Mouse (Mus musculus) midbrain, embryonic 15.5 days (tissue): ENCODE data around the gene Arhgef26. TPM values are rescaled to one million over a fixed set of nuclear protein-coding genes. Genes with fewer than 3 reads are reported as not detected.
A peak's percentile ranks its signal among the peaks of the same experiment; 100 is the strongest.

Source experiments
- ATAC-seq: fragments of 200-750 bp; cut with Nextera tagmentation; replicated peaks from 2 replicates; pipeline ENCODE4 v1.8.0; 2017; ENCODE audit warnings: moderate TSS enrichment
- H3K27ac ChIP-seq: fragments of 300-500 bp; sonication (generic); 2 replicates; pipeline ENCODE4 v1.5.1; 2015; ENCODE audit warnings: mild to moderate bottlenecking, inconsistent platforms
- H3K27me3 ChIP-seq: fragments of 300-500 bp; sonication (generic); replicated peaks from 2 replicates; pipeline ENCODE4 v1.6.1; 2015; ENCODE audit warnings: inconsistent platforms
- H3K36me3 ChIP-seq: fragments of 300-500 bp; sonication (generic); replicated peaks from 2 replicates; pipeline ENCODE4 v1.6.1; 2015; ENCODE audit warnings: inconsistent platforms
- H3K4me1 ChIP-seq: fragments of 300-500 bp; sonication (generic); 2 replicates; pipeline ENCODE4 v1.6.1; 2015; ENCODE audit warnings: inconsistent platforms
- H3K4me2 ChIP-seq: fragments of 300-500 bp; sonication (generic); 2 replicates; pipeline ENCODE4 v1.6.1; 2015; ENCODE audit warnings: inconsistent platforms, mild to moderate bottlenecking, moderate library complexity
- H3K4me3 ChIP-seq: fragments of 300-500 bp; sonication (generic); 2 replicates; pipeline ENCODE4 v1.5.1; 2015; ENCODE audit warnings: mild to moderate bottlenecking, inconsistent platforms
- H3K9ac ChIP-seq: fragments of 300-500 bp; sonication (generic); 2 replicates; pipeline ENCODE4 v1.6.1; 2015; ENCODE audit warnings: mild to moderate bottlenecking, inconsistent platforms
- H3K9me3 ChIP-seq: fragments of 300-500 bp; sonication (generic); 2 replicates; pipeline ENCODE4 v1.6.1; 2016; ENCODE audit warnings: inconsistent platforms
- WGBS: fragments of 180-500 bp; shearing (Covaris S2); methylation state at CpG from one replicate; pipeline ENCODE4 v1.1.7; 2015; ENCODE audit warnings: mixed read lengths; 5-methylcytosine and 5-hydroxymethylcytosine counted together
- polyA plus RNA-seq: library from polyadenylated mRNA; unstranded; fragments of >200 nt; fragmentation: Nextera tagmentation; extraction: Ambion mirVana; gene quantifications from 2 replicates; pipeline ENCODE4 v1.2.1, GENCODE M21; 2015

The Arhgef26 gene
- 9.2 and 11.7 TPM in 2 replicates for polyA plus RNA-seq

- 85% methylated on average over 3 of the region's 3 CpGs for WGBS
- H3K9me3 ChIP-seq = no peaks in the 10 kb centered on the region
- ATAC-seq = no peak
- peak within 1 kb of the TSS; percentile 66 for H3K4me3 ChIP-seq
- peak within 1 kb of the TSS; percentile 43 for H3K27ac ChIP-seq
- H3K36me3 ChIP-seq = no peaks in the 10 kb centered on the region
- H3K9ac ChIP-seq = peak within 1 kb of the TSS; percentile 67
- peak within 1 kb of the TSS; percentile 84 for H3K4me2 ChIP-seq
- peaks cover 8% of the 10 kb centered on the region; the same call in 1 of the 2 replicates for H3K27me3 ChIP-seq
- H3K4me1 ChIP-seq = peaks cover 13% of the 10 kb centered on the region; the same call in 1 of the 2 replicates
Measured at GRCm38 (mm10) chr3:62338044-62338443, at the start of gene Arhgef26. Gene Arhgef26, plus strand, starts transcription at chr3:62338344.

- H3K4me3 ChIP-seq = no peak overlapping the region
- no peak overlapping the region for H3K4me2 ChIP-seq
- no peaks in the 10 kb centered on the region for H3K36me3 ChIP-seq
- no peaks in the 10 kb centered on the region for H3K27me3 ChIP-seq
- H3K9ac ChIP-seq = no peak overlapping the region
- H3K4me1 ChIP-seq = no peaks in the 10 kb centered on the region
- no peak overlapping the region for H3K27ac ChIP-seq
- no peaks in the 10 kb centered on the region for H3K9me3 ChIP-seq
- ATAC-seq = no peak
- WGBS = 95% methylated on average over 3 of the region's 3 CpGs
Measured at GRCm38 (mm10) chr3:62310493-62310892, 27.7 kb upstream of the Arhgef26 start.

GRCm38 (mm10) chr3:62311224-62311623, 26.9 kb upstream of the Arhgef26 start:
- no peak overlapping the region for H3K27ac ChIP-seq
- H3K27me3 ChIP-seq = no peaks in the 10 kb centered on the region
- H3K4me1 ChIP-seq = no peaks in the 10 kb centered on the region
- H3K4me2 ChIP-seq = no peak overlapping the region
- H3K36me3 ChIP-seq = no peaks in the 10 kb centered on the region
- H3K4me3 ChIP-seq = no peak overlapping the region
- H3K9ac ChIP-seq = no peak overlapping the region
- H3K9me3 ChIP-seq = no peaks in the 10 kb centered on the region
- WGBS = 84% methylated on average over 5 of the region's 5 CpGs
- no peak for ATAC-seq

GRCm38 (mm10) chr3:62324708-62325107, 13.4 kb upstream of the Arhgef26 start:
- no peaks in the 10 kb centered on the region for H3K36me3 ChIP-seq
- H3K9me3 ChIP-seq = no peaks in the 10 kb centered on the region
- WGBS = 35% methylated on average over 1 of the region's 1 CpGs
- ATAC-seq = peak; percentile 86
- no peak overlapping the region for H3K9ac ChIP-seq
- 0 out of 2 replicates have a peak overlapping the region, but pooled peaks have one; percentile 0 for H3K27ac ChIP-seq
- H3K27me3 ChIP-seq = no peaks in the 10 kb centered on the region
- no peak overlapping the region for H3K4me2 ChIP-seq
- no peaks in the 10 kb centered on the region for H3K4me1 ChIP-seq
- H3K4me3 ChIP-seq = no peak overlapping the region

- Histone ChIP-seq H3K4me2 (no peak overlapping the region), H3K36me3 (no peaks in the 10 kb centered on the region), H3K27me3 (no peaks in the 10 kb centered on the region), H3K9me3 (no peaks in the 10 kb centered on the region), H3K4me1 (no peaks in the 10 kb centered on the region), H3K4me3 (no peak overlapping the region), H3K27ac (no peak overlapping the region), H3K9ac (no peak overlapping the region)
- 52% methylated on average over 2 of the region's 2 CpGs for WGBS
- 0 out of 2 replicates have a peak, but pooled peaks have one; percentile 52 for ATAC-seq
Measured at GRCm38 (mm10) chr3:62327903-62328302, 10.2 kb upstream of the Arhgef26 start.

- peak overlapping the region; percentile 66 for H3K4me3 ChIP-seq
- 2% methylated on average over 17 of the region's 17 CpGs for WGBS
- peak overlapping the region; percentile 67 for H3K9ac ChIP-seq
- no peaks in the 10 kb centered on the region for H3K9me3 ChIP-seq
- H3K4me2 ChIP-seq = peak overlapping the region; percentile 84
- peaks cover 8% of the 10 kb centered on the region; the same call in 1 of the 2 replicates for H3K27me3 ChIP-seq
- H3K27ac ChIP-seq = no peak overlapping the region
- no peaks in the 10 kb centered on the region for H3K36me3 ChIP-seq
- no peak for ATAC-seq
- peaks cover 13% of the 10 kb centered on the region; the same call in 1 of the 2 replicates for H3K4me1 ChIP-seq
Measured at GRCm38 (mm10) chr3:62338461-62338853, 313 bp downstream of the Arhgef26 start.

- Histone ChIP-seq H3K9ac (peak overlapping the region; percentile 67), H3K27me3 (peaks cover 8% of the 10 kb centered on the region; the same call in 1 of the 2 replicates), H3K27ac (peak overlapping the region; percentile 43), H3K36me3 (no peaks in the 10 kb centered on the region), H3K9me3 (no peaks in the 10 kb centered on the region), H3K4me3 (peak overlapping the region; percentile 66), H3K4me2 (peak overlapping the region; percentile 84), H3K4me1 (peaks cover 13% of the 10 kb centered on the region; the same call in 1 of the 2 replicates)
- peak; percentile 94 for ATAC-seq
- WGBS = under 1% methylated on average over 67 of the region's 68 CpGs
Measured at GRCm38 (mm10) chr3:62338854-62339515, 841 bp downstream of the Arhgef26 start.

GRCm38 (mm10) chr3:62339516-62340051, 1.4 kb downstream of the Arhgef26 start:
- Histone ChIP-seq H3K36me3 (no peaks in the 10 kb centered on the region), H3K4me2 (peak overlapping the region; percentile 84), H3K27ac (peak overlapping the region; percentile 43), H3K9ac (peak overlapping the region; percentile 67), H3K27me3 (peaks cover 8% of the 10 kb centered on the region; the same call in 1 of the 2 replicates), H3K9me3 (no peaks in the 10 kb centered on the region), H3K4me1 (peaks cover 13% of the 10 kb centered on the region; the same call in 1 of the 2 replicates), H3K4me3 (peak overlapping the region; percentile 66)
- peak; percentile 74 for ATAC-seq
- WGBS = under 1% methylated on average over 53 of the region's 53 CpGs

GRCm38 (mm10) chr3:62340154-62340760, 2.1 kb downstream of the Arhgef26 start:
- H3K9ac ChIP-seq = no peak overlapping the region
- ATAC-seq = no peak
- peaks cover 8% of the 10 kb centered on the region; the same call in 1 of the 2 replicates for H3K27me3 ChIP-seq
- no peak overlapping the region for H3K27ac ChIP-seq
- H3K4me2 ChIP-seq = peak overlapping the region; percentile 84
- H3K9me3 ChIP-seq = no peaks in the 10 kb centered on the region
- 14% methylated on average over 16 of the region's 16 CpGs for WGBS
- no peaks in the 10 kb centered on the region for H3K36me3 ChIP-seq
- peaks cover 13% of the 10 kb centered on the region; the same call in 1 of the 2 replicates for H3K4me1 ChIP-seq
- H3K4me3 ChIP-seq = peak overlapping the region; percentile 66

GRCm38 (mm10) chr3:62340861-62341260, 2.7 kb downstream of the Arhgef26 start:
- Histone ChIP-seq H3K9ac (no peak overlapping the region), H3K4me2 (peak overlapping the region; percentile 84), H3K9me3 (no peaks in the 10 kb centered on the region), H3K27me3 (peaks cover 8% of the 10 kb centered on the region; the same call in 1 of the 2 replicates), H3K27ac (no peak overlapping the region), H3K4me1 (peaks cover 13% of the 10 kb centered on the region; the same call in 1 of the 2 replicates), H3K36me3 (no peaks in the 10 kb centered on the region), H3K4me3 (peak overlapping the region; percentile 66; the same call in 1 of the 2 replicates)
- ATAC-seq = no peak
- WGBS = 20% methylated on average over 2 of the region's 2 CpGs

- H3K4me3 ChIP-seq = 0 out of 2 replicates have a peak overlapping the region, but pooled peaks have one; percentile 5
- 20% methylated on average over 3 of the region's 3 CpGs for WGBS
- no peak for ATAC-seq
Measured at GRCm38 (mm10) chr3:62341496-62342205, 3.5 kb downstream of the Arhgef26 start.

More at GRCm38 (mm10) chr3:62341496-62342205, 3.5 kb downstream of the Arhgef26 start:
- Histone ChIP-seq H3K9me3 (no peaks in the 10 kb centered on the region), H3K36me3 (no peaks in the 10 kb centered on the region), H3K27me3 (peaks cover 8% of the 10 kb centered on the region; the same call in 1 of the 2 replicates), H3K27ac (no peak overlapping the region), H3K9ac (no peak overlapping the region), H3K4me1 (peaks cover 13% of the 10 kb centered on the region; the same call in 1 of the 2 replicates), H3K4me2 (peak overlapping the region; percentile 84; the same call in 1 of the 2 replicates)
